Mouse (Mus musculus) limb, embryonic 15.5 days (tissue): ENCODE measurements at regions not wholly inside any gene's neighbourhood (a gene's known extent, or its start where the extent isn't known, plus 50 kb on each side); places are given as distances from the start of the nearest gene placed in this dataset.

Experiments used
- ATAC-seq: fragments of 200-750 bp; cut with Nextera tagmentation; 2 replicates; pipeline ENCODE4 v1.8.0; 2017; ENCODE audit warnings: low read depth, moderate TSS enrichment; ENCODE audit not compliant: insufficient number of reproducible peaks, low FRiP score, low TSS enrichment
- H3K27ac ChIP-seq: fragments of 300-500 bp; sonication (generic); 2 replicates; pipeline ENCODE4 v1.5.1; 2015; ENCODE audit warnings: moderate library complexity, mild to moderate bottlenecking, inconsistent platforms
- H3K27me3 ChIP-seq: fragments of 300-500 bp; sonication (generic); 2 replicates; pipeline ENCODE4 v1.6.1; 2015; ENCODE audit warnings: inconsistent platforms
- H3K36me3 ChIP-seq: fragments of 300-500 bp; sonication (generic); 2 replicates; pipeline ENCODE4 v1.6.1; 2015; ENCODE audit warnings: inconsistent platforms
- H3K4me1 ChIP-seq: fragments of 300-500 bp; sonication (generic); 2 replicates; pipeline ENCODE4 v1.6.1; 2015; ENCODE audit warnings: inconsistent platforms
- H3K4me2 ChIP-seq: fragments of 300-500 bp; sonication (generic); 2 replicates; pipeline ENCODE4 v1.6.1; 2015; ENCODE audit warnings: mild to moderate bottlenecking, inconsistent platforms
- H3K4me3 ChIP-seq: fragments of 300-500 bp; sonication (generic); 2 replicates; pipeline ENCODE4 v1.5.1; 2015; ENCODE audit warnings: mild to moderate bottlenecking, inconsistent platforms
- H3K9ac ChIP-seq: fragments of 300-500 bp; sonication (generic); 2 replicates; pipeline ENCODE4 v1.6.1; 2015; ENCODE audit warnings: inconsistent platforms
- H3K9me3 ChIP-seq: fragments of 300-500 bp; sonication (generic); 2 replicates; pipeline ENCODE4 v1.6.1; 2016; ENCODE audit warnings: inconsistent platforms
- WGBS: fragments of 180-500 bp; shearing (Covaris S2); methylation state at CpG from one replicate; pipeline ENCODE4 v1.1.7; 2015; 5-methylcytosine and 5-hydroxymethylcytosine counted together

- H3K9me3 ChIP-seq: no peaks in the 10 kb centered on the region
- no peak overlapping the region for H3K4me2 ChIP-seq
- H3K9ac ChIP-seq: no peak overlapping the region
- no peak overlapping the region for H3K27ac ChIP-seq
- H3K4me3 ChIP-seq: no peak overlapping the region
- H3K36me3 ChIP-seq: no peaks in the 10 kb centered on the region
- ATAC-seq: no peak
- H3K27me3 ChIP-seq: peaks cover 92% of the 10 kb centered on the region
- H3K4me1 ChIP-seq: peaks cover 22% of the 10 kb centered on the region
- WGBS: 1% methylated on average over 9 of the region's 9 CpGs
These were observed 158.6 kb upstream of the Cypt12 start for GRCm38 (mm10) chr3:17789454-17790196.

GRCm38 (mm10) chr3:17790331-17790730, 157.9 kb upstream of the Cypt12 start:
- Histone ChIP-seq H3K9ac (no peak overlapping the region), H3K27me3 (peaks cover 95% of the 10 kb centered on the region), H3K9me3 (no peaks in the 10 kb centered on the region), H3K4me1 (peaks cover 26% of the 10 kb centered on the region), H3K4me2 (no peak overlapping the region), H3K4me3 (no peak overlapping the region), H3K36me3 (no peaks in the 10 kb centered on the region), H3K27ac (no peak overlapping the region)
- no peak for ATAC-seq
- WGBS: under 1% methylated on average over 14 of the region's 14 CpGs

- no peak for ATAC-seq
- WGBS: 3% methylated on average over 12 of the region's 12 CpGs
- Histone ChIP-seq H3K27ac (no peak overlapping the region), H3K4me1 (peaks cover 26% of the 10 kb centered on the region), H3K9me3 (no peaks in the 10 kb centered on the region), H3K9ac (no peak overlapping the region), H3K36me3 (no peaks in the 10 kb centered on the region), H3K4me3 (no peak overlapping the region), H3K4me2 (no peak overlapping the region), H3K27me3 (peaks cover 95% of the 10 kb centered on the region)
These were observed 157.4 kb upstream of the Cypt12 start for GRCm38 (mm10) chr3:17790816-17791215.

GRCm38 (mm10) chr3:17791381-17792320, 156.6 kb upstream of the Cypt12 start:
- ATAC-seq: no peak
- Histone ChIP-seq H3K9ac (no peak overlapping the region), H3K27me3 (peaks cover 95% of the 10 kb centered on the region), H3K4me1 (peaks cover 17% of the 10 kb centered on the region), H3K4me2 (no peak overlapping the region), H3K27ac (no peak overlapping the region), H3K9me3 (no peaks in the 10 kb centered on the region), H3K4me3 (no peak overlapping the region), H3K36me3 (no peaks in the 10 kb centered on the region)
- 19% methylated on average over 8 of the region's 8 CpGs for WGBS

DNA sequence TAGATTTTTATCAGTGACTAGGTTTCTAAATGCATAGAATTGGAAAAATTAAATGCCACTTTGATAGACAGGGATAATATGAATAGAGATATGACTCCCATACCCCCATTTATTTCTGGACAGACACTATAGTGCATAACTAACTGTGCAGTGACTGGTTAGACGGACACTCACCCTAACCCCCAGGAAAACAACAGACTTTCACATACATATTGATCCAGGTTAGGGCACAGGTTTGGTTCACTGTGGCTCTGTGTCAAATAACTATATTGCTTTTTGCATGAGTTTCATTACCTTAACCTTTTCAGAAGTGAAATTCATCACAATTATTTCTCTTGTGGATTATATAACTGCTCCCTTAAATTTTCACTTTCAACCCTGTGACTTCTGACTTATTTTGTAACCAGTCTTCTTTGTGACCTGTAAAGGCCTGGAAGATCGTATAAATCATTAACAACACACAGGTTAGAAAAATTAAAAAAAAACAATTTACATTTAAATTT, 155.6 kb upstream of the Cypt12 start:
- no peak overlapping the region for H3K4me3 ChIP-seq
- H3K36me3 ChIP-seq: no peaks in the 10 kb centered on the region
- H3K9ac ChIP-seq: no peak overlapping the region
- WGBS: 34% methylated on average over 2 of the region's 2 CpGs
- ATAC-seq: no peak
- H3K27me3 ChIP-seq: peaks cover 90% of the 10 kb centered on the region
- H3K27ac ChIP-seq: no peak overlapping the region
- H3K4me1 ChIP-seq: peaks cover 14% of the 10 kb centered on the region
- H3K9me3 ChIP-seq: no peaks in the 10 kb centered on the region
- no peak overlapping the region for H3K4me2 ChIP-seq

DNA sequence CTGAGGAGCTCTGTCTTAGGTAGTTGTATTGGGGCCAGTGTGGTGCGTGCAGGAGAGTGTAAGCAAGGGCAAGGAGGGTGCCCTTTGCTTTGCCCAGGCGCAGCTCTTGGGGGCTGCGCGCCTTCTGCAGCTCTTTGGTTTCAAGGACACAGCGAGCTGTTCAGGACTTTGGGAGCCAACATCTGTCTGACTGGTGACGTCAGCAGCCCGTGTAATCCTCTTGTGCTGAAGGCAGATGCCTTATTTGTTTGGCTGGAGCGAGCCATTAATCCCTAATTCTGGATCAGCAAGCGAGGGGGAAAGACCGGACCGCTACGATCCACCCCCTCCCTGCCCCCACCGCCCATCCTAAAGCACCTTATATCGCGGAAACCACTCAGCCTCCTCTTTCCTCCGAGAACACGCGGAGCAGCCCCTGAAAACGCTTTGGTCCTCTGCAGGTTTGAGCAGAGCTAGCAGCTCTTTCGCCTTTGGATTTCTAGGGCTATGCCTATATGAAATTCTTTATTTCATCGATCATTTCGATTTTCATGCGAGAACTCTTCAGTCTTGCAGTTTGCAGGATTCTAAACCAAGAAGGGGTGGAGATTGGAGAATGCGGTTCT, 154.5 kb upstream of the Cypt12 start:
- H3K4me2 ChIP-seq: peak overlapping the region; percentile 36
- no peak for ATAC-seq
- H3K27ac ChIP-seq: no peak overlapping the region
- H3K9me3 ChIP-seq: no peaks in the 10 kb centered on the region
- H3K9ac ChIP-seq: no peak overlapping the region
- WGBS: under 1% methylated on average over 24 of the region's 24 CpGs
- peaks cover 82% of the 10 kb centered on the region for H3K27me3 ChIP-seq
- peaks cover 14% of the 10 kb centered on the region for H3K4me1 ChIP-seq
- H3K36me3 ChIP-seq: no peaks in the 10 kb centered on the region
- peak overlapping the region; percentile 22; the same call in 1 of the 2 replicates for H3K4me3 ChIP-seq

- no peaks in the 10 kb centered on the region for H3K9me3 ChIP-seq
- no peak overlapping the region for H3K27ac ChIP-seq
- no peak for ATAC-seq
- H3K36me3 ChIP-seq: no peaks in the 10 kb centered on the region
- H3K4me1 ChIP-seq: peaks cover 14% of the 10 kb centered on the region
- peak overlapping the region; percentile 36 for H3K4me2 ChIP-seq
- under 1% methylated on average over 46 of the region's 46 CpGs for WGBS
- no peak overlapping the region for H3K9ac ChIP-seq
- peaks cover 75% of the 10 kb centered on the region for H3K27me3 ChIP-seq
- peak overlapping the region; percentile 22 for H3K4me3 ChIP-seq
These were observed 153.8 kb upstream of the Cypt12 start for GRCm38 (mm10) chr3:17794251-17795061.

- Histone ChIP-seq H3K4me3 (no peak overlapping the region), H3K36me3 (no peaks in the 10 kb centered on the region), H3K4me2 (no peak overlapping the region), H3K9me3 (no peaks in the 10 kb centered on the region), H3K27ac (no peak overlapping the region), H3K9ac (no peak overlapping the region), H3K4me1 (peaks cover 14% of the 10 kb centered on the region), H3K27me3 (peaks cover 65% of the 10 kb centered on the region)
- no peak for ATAC-seq
- WGBS: 3% methylated on average over 24 of the region's 24 CpGs
These were observed 152.6 kb upstream of the Cypt12 start for GRCm38 (mm10) chr3:17795271-17796260.

DNA sequence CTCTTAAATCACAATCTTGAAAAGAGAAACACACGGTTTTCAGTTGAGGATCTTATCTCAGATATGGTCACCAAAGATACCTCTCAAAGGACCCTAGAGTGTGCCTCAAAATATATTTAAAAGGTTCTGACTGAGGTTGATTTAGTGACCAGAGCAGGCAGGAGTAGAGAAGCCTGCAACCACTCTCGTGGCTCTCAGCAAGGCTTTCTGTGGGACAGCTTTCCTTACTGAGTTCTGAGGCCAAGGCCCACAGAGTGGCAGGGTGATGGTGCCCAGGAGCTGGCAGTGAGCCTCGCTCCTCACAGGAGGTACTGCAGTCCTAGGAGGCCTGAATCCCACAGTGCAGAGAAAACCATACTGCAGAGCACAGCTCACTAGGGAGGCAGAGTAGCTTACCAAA, 151.4 kb upstream of the Cypt12 start:
- peaks cover 53% of the 10 kb centered on the region for H3K27me3 ChIP-seq
- 6% methylated on average over 3 of the region's 3 CpGs for WGBS
- H3K4me1 ChIP-seq: peaks cover 14% of the 10 kb centered on the region
- no peak overlapping the region for H3K4me3 ChIP-seq
- no peak overlapping the region for H3K27ac ChIP-seq
- no peaks in the 10 kb centered on the region for H3K36me3 ChIP-seq
- ATAC-seq: no peak
- no peak overlapping the region for H3K4me2 ChIP-seq
- H3K9me3 ChIP-seq: no peaks in the 10 kb centered on the region
- H3K9ac ChIP-seq: no peak overlapping the region

- Histone ChIP-seq H3K36me3 (no peaks in the 10 kb centered on the region), H3K4me3 (no peak overlapping the region), H3K9ac (no peak overlapping the region), H3K4me2 (no peak overlapping the region), H3K27ac (no peak overlapping the region), H3K4me1 (peaks cover 14% of the 10 kb centered on the region), H3K9me3 (no peaks in the 10 kb centered on the region), H3K27me3 (peaks cover 41% of the 10 kb centered on the region)
- ATAC-seq: no peak
- WGBS: 7% methylated on average over 12 of the region's 12 CpGs
These were observed 149.8 kb upstream of the Cypt12 start for GRCm38 (mm10) chr3:17798399-17798798.
